Mouse (Mus musculus) heart, postnatal 0 days (tissue): ENCODE results near the gene Gm29666. TPM values are rescaled to one million over a fixed set of nuclear protein-coding genes. Genes with fewer than 3 reads are reported as not detected.
A peak's percentile ranks its signal among the peaks of the same experiment; 100 is the strongest.

Experiments
- ATAC-seq: fragments of 200-750 bp; cut with Nextera tagmentation; 2 replicates; pipeline ENCODE4 v1.8.0; 2017; ENCODE audit warnings: low read depth, moderate number of reproducible peaks, moderate library complexity; ENCODE audit not compliant: insufficient read depth
- DNase-seq: peaks from one replicate; pipeline ENCODE4 v3.0.0-alpha.2; 2016; ENCODE audit warnings: low spot score
- H3K27ac ChIP-seq: fragments of 300-500 bp; sonication (generic); 2 replicates; pipeline ENCODE4 v1.5.1; 2014; ENCODE audit warnings: low read depth, mild to moderate bottlenecking
- H3K27me3 ChIP-seq: fragments of 300-500 bp; sonication (generic); 2 replicates; pipeline ENCODE4 v1.6.1; 2014; ENCODE audit warnings: low read length, mixed read lengths; ENCODE audit not compliant: control insufficient read depth, insufficient read depth
- H3K36me3 ChIP-seq: fragments of 300-500 bp; sonication (generic); replicated peaks from 2 replicates; pipeline ENCODE4 v1.6.1; 2014; ENCODE audit warnings: low read length, mixed read lengths; ENCODE audit not compliant: control insufficient read depth, insufficient read depth
- H3K4me1 ChIP-seq: fragments of 300-500 bp; sonication (generic); 2 replicates; pipeline ENCODE4 v1.6.1; 2014; ENCODE audit warnings: antibody characterized with exemption; ENCODE audit not compliant: control insufficient read depth, insufficient read depth
- H3K4me2 ChIP-seq: fragments of 300-500 bp; sonication (generic); 2 replicates; pipeline ENCODE4 v1.6.1; 2014; ENCODE audit warnings: low read depth, mild to moderate bottlenecking, low read length, moderate library complexity
- H3K4me3 ChIP-seq: fragments of 300-500 bp; sonication (generic); 2 replicates; pipeline ENCODE4 v1.5.1; 2014; ENCODE audit warnings: low read depth, low read length
- H3K9ac ChIP-seq: fragments of 300-500 bp; sonication (generic); replicated peaks from 2 replicates; pipeline ENCODE4 v1.6.1; 2014; ENCODE audit warnings: low read depth, low read length, mixed read lengths
- H3K9me3 ChIP-seq: fragments of 300-500 bp; sonication (generic); replicated peaks from 2 replicates; pipeline ENCODE4 v1.6.1; 2016; ENCODE audit warnings: low read length; ENCODE audit not compliant: control insufficient read depth
- CTCF ChIP-seq: IDR thresholded peaks from 2 replicates; pipeline ENCODE4 v1.5.1; 2016; ENCODE audit warnings: antibody characterized with exemption, control low read depth, low read depth
- EP300 ChIP-seq: IDR thresholded peaks from 2 replicates; pipeline ENCODE4 v1.6.1; 2016; ENCODE audit warnings: antibody characterized with exemption, low read depth
- WGBS: fragments of 180-500 bp; shearing (Covaris S2); extraction: QIAGEN DNeasy Blood & Tissue Kit; methylation state at CpG from one replicate; pipeline ENCODE4 v1.1.7; 2014; 5-methylcytosine and 5-hydroxymethylcytosine counted together
- polyA plus RNA-seq: library from polyadenylated mRNA; unstranded; fragments of >200 nt; fragmentation: Nextera tagmentation; extraction: Ambion mirVana; gene quantifications from 2 replicates; pipeline ENCODE4 v1.2.1, GENCODE M21; 2015
- total RNA-seq: library from RNA; depleted of rRNA; stranded (reverse); fragments of >200 nt; gene quantifications from 2 replicates; pipeline ENCODE4 v1.2.3, GENCODE M21; 2014; ENCODE audit warnings: low replicate concordance; rRNA removed

Gm29666 gene
- total RNA-seq = 0.08 and 0.12 TPM in 2 replicates
- polyA plus RNA-seq = 0.10 and 0.16 TPM in 2 replicates

GRCm38 (mm10) chr15:84919938-84920337 is at the start of gene Gm29666:
Gm29666 (minus strand) TSS chr15:84920038.
- Histone ChIP-seq H3K4me3 (no peak within 1 kb of the TSS), H3K27ac (no peak within 1 kb of the TSS), H3K27me3 (no peaks in the 10 kb centered on the region), H3K36me3 (no peaks in the 10 kb centered on the region), H3K9ac (no peak within 1 kb of the TSS), H3K9me3 (no peaks in the 10 kb centered on the region), H3K4me2 (no peak within 1 kb of the TSS), H3K4me1 (peaks cover 18% of the 10 kb centered on the region)
- WGBS = 93% methylated on average over 3 of the region's 3 CpGs
- DNase-seq (no peak), ATAC-seq (no peak)
- TF ChIP-seq CTCF = no peak
- TF ChIP-seq EP300 = no peak

- H3K4me2 ChIP-seq = no peak overlapping the region
- H3K4me3 ChIP-seq = no peak overlapping the region
- H3K36me3 ChIP-seq = no peaks in the 10 kb centered on the region
- no peaks in the 10 kb centered on the region for H3K4me1 ChIP-seq
- no peak overlapping the region for H3K27ac ChIP-seq
- no peak overlapping the region for H3K9ac ChIP-seq
- no peak for ATAC-seq
- WGBS = 82% methylated on average over 4 of the region's 4 CpGs
- TF ChIP-seq CTCF (no peak), EP300 (no peak)
- H3K27me3 ChIP-seq = no peaks in the 10 kb centered on the region
- no peak for DNase-seq
- H3K9me3 ChIP-seq = no peaks in the 10 kb centered on the region
These were observed 48.7 kb upstream of the Gm29666 start for GRCm38 (mm10) chr15:84968534-84968933.

- ATAC-seq = no peak
- H3K9me3 ChIP-seq = no peaks in the 10 kb centered on the region
- 39% methylated on average over 7 of the region's 7 CpGs for WGBS
- H3K36me3 ChIP-seq = no peaks in the 10 kb centered on the region
- H3K4me3 ChIP-seq = no peak overlapping the region
- H3K27me3 ChIP-seq = no peaks in the 10 kb centered on the region
- no peak overlapping the region for H3K9ac ChIP-seq
- H3K4me2 ChIP-seq = no peak overlapping the region
- no peak overlapping the region for H3K27ac ChIP-seq
- peak; percentile 29 for DNase-seq
- no peak for TF ChIP-seq EP300
- no peak for TF ChIP-seq CTCF
- H3K4me1 ChIP-seq = no peaks in the 10 kb centered on the region
These were observed 45.9 kb upstream of the Gm29666 start for GRCm38 (mm10) chr15:84965575-84966360.

GRCm38 (mm10) chr15:84964771-84965170 is 44.9 kb upstream of the Gm29666 start:
- DNase-seq (no peak), ATAC-seq (no peak)
- Histone ChIP-seq H3K36me3 (no peaks in the 10 kb centered on the region), H3K27ac (no peak overlapping the region), H3K4me3 (no peak overlapping the region), H3K9me3 (no peaks in the 10 kb centered on the region), H3K9ac (no peak overlapping the region), H3K4me2 (no peak overlapping the region), H3K4me1 (no peaks in the 10 kb centered on the region), H3K27me3 (no peaks in the 10 kb centered on the region)
- 72% methylated on average over 5 of the region's 5 CpGs for WGBS
- TF ChIP-seq CTCF (no peak), EP300 (no peak)

- H3K27ac ChIP-seq = no peak overlapping the region
- no peak overlapping the region for H3K4me3 ChIP-seq
- no peak for DNase-seq
- H3K4me2 ChIP-seq = no peak overlapping the region
- TF ChIP-seq EP300 = no peak
- no peaks in the 10 kb centered on the region for H3K36me3 ChIP-seq
- WGBS = 84% methylated on average over 2 of the region's 2 CpGs
- no peak overlapping the region for H3K9ac ChIP-seq
- H3K4me1 ChIP-seq = no peaks in the 10 kb centered on the region
- no peak for ATAC-seq
- H3K9me3 ChIP-seq = no peaks in the 10 kb centered on the region
- H3K27me3 ChIP-seq = no peaks in the 10 kb centered on the region
These were observed 42.7 kb upstream of the Gm29666 start for GRCm38 (mm10) chr15:84962518-84962917.

- Histone ChIP-seq H3K27ac (no peak overlapping the region), H3K9ac (no peak overlapping the region), H3K4me3 (no peak overlapping the region), H3K27me3 (no peaks in the 10 kb centered on the region), H3K4me2 (no peak overlapping the region), H3K9me3 (no peaks in the 10 kb centered on the region), H3K36me3 (no peaks in the 10 kb centered on the region), H3K4me1 (no peaks in the 10 kb centered on the region)
- 30% methylated on average over 8 of the region's 8 CpGs for WGBS
- no peak for TF ChIP-seq CTCF
- TF ChIP-seq EP300 = no peak
- no peak for DNase-seq
- no peak for ATAC-seq
These were observed 40.9 kb upstream of the Gm29666 start for GRCm38 (mm10) chr15:84960692-84961091.
